8 mouse cellular contexts compared by ENCODE assay signal in genomic region chr11:98550311-98550974, GRCm38 (mm10). TPM values are rescaled to one million over a fixed set of nuclear protein-coding genes. Genes with fewer than 3 reads are reported as not detected.
DNase-seq lines count a peak whose midpoint lies in the region; ATAC-seq and TF ChIP-seq lines count a peak whose summit lies in the region.

No protein-coding gene starts in this region.

- H3K27ac ChIP-seq in lung, embryonic 14.5 days (ENCODE audit: low read depth): no peak overlapping the region
- H3K27ac ChIP-seq in forebrain, embryonic 10.5 days: peak overlapping the region; percentile 88
- no peak overlapping the region for H3K27ac ChIP-seq in limb, embryonic 15.5 days
- H3K27ac ChIP-seq in neural tube, embryonic 15.5 days (replicated peaks): 0 out of 2 replicates have a peak overlapping the region, but pooled peaks have one; percentile 91

- 16% methylated on average over 20 of the region's 20 CpGs for WGBS in lung, embryonic 14.5 days
- WGBS in forebrain, embryonic 10.5 days: 19% methylated on average over 20 of the region's 20 CpGs
- 19% methylated on average over 20 of the region's 20 CpGs for WGBS in limb, embryonic 15.5 days
- 23% methylated on average over 20 of the region's 20 CpGs for WGBS in neural tube, embryonic 15.5 days

- no peak for ATAC-seq in lung, embryonic 14.5 days (ENCODE audit: insufficient read depth)
- no peak for ATAC-seq in limb, embryonic 15.5 days (ENCODE audit: insufficient number of reproducible peaks, low FRiP score, low TSS enrichment, low read depth)
- peak; percentile 4; the same call in 1 of the 2 replicates for ATAC-seq in neural tube, embryonic 15.5 days (ENCODE audit: low FRiP score)

- H3K36me3 ChIP-seq in lung, embryonic 14.5 days (ENCODE audit: insufficient read depth): no peaks in the 10 kb centered on the region
- no peaks in the 10 kb centered on the region for H3K36me3 ChIP-seq in forebrain, embryonic 10.5 days (replicated peaks)
- H3K36me3 ChIP-seq in limb, embryonic 15.5 days: no peaks in the 10 kb centered on the region
- no peaks in the 10 kb centered on the region for H3K36me3 ChIP-seq in neural tube, embryonic 15.5 days

- DNase-seq in lung, embryonic 14.5 days: no peak
- DNase-seq in lung, postnatal 10 days: no peak
- no peak for DNase-seq in forebrain, embryonic 10.5 days (ENCODE audit: extremely low spot score, low spot score)
- no peak for DNase-seq in layer of hippocampus, postnatal 25 days (ENCODE audit: extremely low spot score in 1 of 2, low spot score in 1 of 2)
- DNase-seq in kidney, adult 18-20 months: no peak
- DNase-seq in urinary bladder, postnatal 10 days (ENCODE audit: low spot score): no peak

- H3K4me1 ChIP-seq in lung, embryonic 14.5 days (ENCODE audit: insufficient read depth): no peaks in the 10 kb centered on the region; the same call in 1 of the 2 replicates
- H3K4me1 ChIP-seq in forebrain, embryonic 10.5 days: peaks cover 17% of the 10 kb centered on the region
- peaks cover 15% of the 10 kb centered on the region for H3K4me1 ChIP-seq in limb, embryonic 15.5 days
- peaks cover 17% of the 10 kb centered on the region for H3K4me1 ChIP-seq in neural tube, embryonic 15.5 days

- H3K4me2 ChIP-seq in lung, embryonic 14.5 days: peak overlapping the region; percentile 62
- peak overlapping the region; percentile 77 for H3K4me2 ChIP-seq in limb, embryonic 15.5 days
- H3K4me2 ChIP-seq in neural tube, embryonic 15.5 days: peak overlapping the region; percentile 71

- H3K27me3 ChIP-seq in lung, embryonic 14.5 days (ENCODE audit: insufficient read depth, low read length): peaks cover 41% of the 10 kb centered on the region
- H3K27me3 ChIP-seq in forebrain, embryonic 10.5 days (ENCODE audit: poor library complexity, severe bottlenecking): peaks cover 56% of the 10 kb centered on the region
- peaks cover 45% of the 10 kb centered on the region for H3K27me3 ChIP-seq in limb, embryonic 15.5 days
- peaks cover 50% of the 10 kb centered on the region for H3K27me3 ChIP-seq in neural tube, embryonic 15.5 days (replicated peaks)

- H3K4me3 ChIP-seq in lung, embryonic 14.5 days (ENCODE audit: low read depth, low read length): peak overlapping the region; percentile 62
- peak overlapping the region; percentile 66 for H3K4me3 ChIP-seq in forebrain, embryonic 10.5 days
- peak overlapping the region; percentile 79 for H3K4me3 ChIP-seq in limb, embryonic 15.5 days
- peak overlapping the region; percentile 61 for H3K4me3 ChIP-seq in neural tube, embryonic 15.5 days (replicated peaks)

- H3K9me3 ChIP-seq in lung, embryonic 14.5 days (ENCODE audit: low read depth, low read length): no peaks in the 10 kb centered on the region
- no peaks in the 10 kb centered on the region; the same call in 1 of the 2 replicates for H3K9me3 ChIP-seq in forebrain, embryonic 10.5 days
- no peaks in the 10 kb centered on the region for H3K9me3 ChIP-seq in limb, embryonic 15.5 days
- H3K9me3 ChIP-seq in neural tube, embryonic 15.5 days (replicated peaks): no peaks in the 10 kb centered on the region

- no peak for TF ChIP-seq CTCF in lung, embryonic 14.5 days (IDR thresholded peaks at IDR 0.05; ENCODE audit: low read depth)

- 0 out of 2 replicates have a peak overlapping the region, but pooled peaks have one; percentile 56 for H3K9ac ChIP-seq in lung, embryonic 14.5 days
- 0 out of 2 replicates have a peak overlapping the region, but pooled peaks have one; percentile 37 for H3K9ac ChIP-seq in limb, embryonic 15.5 days
- H3K9ac ChIP-seq in neural tube, embryonic 15.5 days (replicated peaks): peak overlapping the region; percentile 48

RNA-seq across cellular contexts. Expression of gene Zpbp2, which starts 0.5 kb away (rescaled TPM):
- polyA plus RNA-seq in lung, embryonic 14.5 days (2014; fragmentation: Nextera tagmentation; extraction: Ambion mirVana): 0.57 TPM in 1 of 2 replicates, not detected in the other
- 0.26 and 0.66 TPM in 2 replicates for polyA plus RNA-seq in forebrain, embryonic 10.5 days (2016; fragmentation: Nextera tagmentation; extraction: Ambion mirVana)
- 0.12 and 0.17 TPM in 2 replicates for polyA plus RNA-seq in limb, embryonic 15.5 days (2015; fragmentation: Nextera tagmentation; extraction: Ambion mirVana)
- polyA plus RNA-seq in neural tube, embryonic 15.5 days (2015; fragmentation: Nextera tagmentation; extraction: Ambion mirVana): 0.45 TPM in 1 of 2 replicates, not detected in the other
- total RNA-seq in layer of hippocampus, postnatal 25 days (2021): not detected

RNA-seq across cellular contexts. Expression of gene Ikzf3, which starts 4.6 kb away (rescaled TPM):
- 0.14 and 0.32 TPM in 2 replicates for polyA plus RNA-seq in lung, embryonic 14.5 days (2014; fragmentation: Nextera tagmentation; extraction: Ambion mirVana)
- polyA plus RNA-seq in forebrain, embryonic 10.5 days (2016; fragmentation: Nextera tagmentation; extraction: Ambion mirVana): 0.07 TPM in 1 of 2 replicates, not detected in the other
- polyA plus RNA-seq in limb, embryonic 15.5 days (2015; fragmentation: Nextera tagmentation; extraction: Ambion mirVana): 0.36 and 0.74 TPM in 2 replicates
- 0.18 and 1.3 TPM in 2 replicates for polyA plus RNA-seq in neural tube, embryonic 15.5 days (2015; fragmentation: Nextera tagmentation; extraction: Ambion mirVana)
- total RNA-seq in layer of hippocampus, postnatal 25 days (2021): under 1 TPM in 1 of 2 experiments, not detected in 1; 0.52 TPM

RNA-seq across cellular contexts. Expression of gene Ormdl3, which starts 36.7 kb away (rescaled TPM):
- 6.6 and 6.9 TPM in 2 replicates for polyA plus RNA-seq in lung, embryonic 14.5 days (2014; fragmentation: Nextera tagmentation; extraction: Ambion mirVana)
- polyA plus RNA-seq in forebrain, embryonic 10.5 days (2016; fragmentation: Nextera tagmentation; extraction: Ambion mirVana): 62.8 and 65.6 TPM in 2 replicates
- polyA plus RNA-seq in limb, embryonic 15.5 days (2015; fragmentation: Nextera tagmentation; extraction: Ambion mirVana): 86.7 and 87.1 TPM in 2 replicates
- polyA plus RNA-seq in neural tube, embryonic 15.5 days (2015; fragmentation: Nextera tagmentation; extraction: Ambion mirVana): 92.9 and 99.8 TPM in 2 replicates
- total RNA-seq in layer of hippocampus, postnatal 25 days (2021): 10 to 100 TPM; 47.7 to 57.5 TPM

RNA-seq across cellular contexts. Expression of gene Lrrc3c, which starts 47.6 kb away (rescaled TPM):
- polyA plus RNA-seq in lung, embryonic 14.5 days (2014; fragmentation: Nextera tagmentation; extraction: Ambion mirVana): not detected in 2 replicates
- not detected in 2 replicates for polyA plus RNA-seq in forebrain, embryonic 10.5 days (2016; fragmentation: Nextera tagmentation; extraction: Ambion mirVana)
- not detected in 2 replicates for polyA plus RNA-seq in limb, embryonic 15.5 days (2015; fragmentation: Nextera tagmentation; extraction: Ambion mirVana)
- not detected in 2 replicates for polyA plus RNA-seq in neural tube, embryonic 15.5 days (2015; fragmentation: Nextera tagmentation; extraction: Ambion mirVana)
- not detected for total RNA-seq in layer of hippocampus, postnatal 25 days (2021)

Comparison
In these comparisons a context has a peak if more than half of its experiments do, and no peak if none do; other contexts are left out.
1. H3K27ac ChIP-seq: peak in forebrain, embryonic 10.5 days (single experiment) and neural tube, embryonic 15.5 days (single experiment); none in lung, embryonic 14.5 days (single experiment) and limb, embryonic 15.5 days (single experiment).
2. Peak in every context shown above with its lines, with median percentiles within 50 percentile points of each other: H3K4me2 ChIP-seq, H3K4me3 ChIP-seq and H3K9ac ChIP-seq.